Mouse (Mus musculus) gastrocnemius, postnatal 14 days (tissue): ENCODE measurements around the gene Bri3. TPM values are rescaled to one million over a fixed set of nuclear protein-coding genes. Genes with fewer than 3 reads are reported as not detected.

ENCODE experiments used
- DNase-seq: peaks from one replicate; pipeline ENCODE4 v3.0.0; 2021; ENCODE audit warnings: mixed read lengths
- intact Hi-C: fragments of 180-260 bp; cut with DNase I; formaldehyde crosslinking; loops from one replicate; pipeline ENCODE4 v1.15.1; 2025; ENCODE audit warnings: low total_unique reads
- total RNA-seq, 2 experiments: library from RNA; stranded (reverse); gene quantifications; 2 replicates each; pipeline ENCODE4 v1.2.3; 2021

Gene Bri3
- total RNA-seq, 2 experiments from 2014 or later = 39.1 to 39.7 TPM

GRCm38 (mm10) chr5:144466987-144467386 lies 222.8 kb downstream of the Bri3 start:
- DNase-seq = no peak
- intact Hi-C loops = loop anchor here (10.0 kb wide), 1 partner anchor 268 kb away; no protein-coding TSS in a partner anchor

DNA sequence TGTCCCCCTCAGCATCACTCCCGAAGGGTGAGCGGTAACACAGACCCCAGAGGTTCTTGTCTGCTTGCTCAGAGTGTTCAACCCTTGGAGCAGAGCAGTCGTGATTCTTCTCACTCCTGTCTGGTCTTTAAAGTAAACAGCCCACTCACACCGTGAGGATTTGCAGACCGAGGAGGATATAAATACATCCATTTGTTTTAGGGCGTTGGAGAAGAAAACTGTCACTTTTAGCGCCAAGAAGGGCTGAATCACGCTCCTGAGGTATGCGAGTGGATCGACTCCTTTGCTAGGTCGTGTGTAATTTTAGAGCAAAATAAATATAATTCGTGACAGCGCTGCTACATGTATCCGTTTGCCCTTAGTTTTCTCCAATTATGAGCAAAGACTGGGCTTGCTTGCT lies 228.8 kb downstream of the Bri3 start:
- intact Hi-C loops = no loop called here
- DNase-seq = no peak

DNA sequence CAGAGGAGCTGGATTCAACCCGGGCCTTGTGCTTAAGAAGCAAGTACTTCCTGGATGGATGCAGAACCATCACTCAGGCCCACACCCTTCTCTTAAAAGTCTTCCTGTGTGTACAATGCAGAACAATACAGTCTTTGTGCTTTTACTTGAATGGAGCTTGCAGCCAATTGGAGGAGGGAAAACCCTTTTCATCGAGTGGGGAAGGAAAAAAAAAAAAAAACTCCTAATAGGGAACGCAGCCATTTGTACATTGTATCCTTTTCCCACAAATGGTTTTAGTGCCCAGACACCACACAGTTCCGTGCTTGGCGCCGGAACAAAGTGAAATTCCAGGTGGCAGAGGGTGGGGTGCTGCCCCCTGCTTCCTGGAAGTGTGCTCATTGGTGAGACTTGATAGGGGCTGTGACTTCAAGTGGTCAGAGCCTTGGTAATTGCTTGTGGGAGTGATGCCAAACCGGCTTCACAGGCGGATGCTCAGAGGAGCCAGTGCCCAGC lies 235.5 kb downstream of the Bri3 start:
- DNase-seq = no peak
- intact Hi-C loops = no loop called here

- no peak for DNase-seq
- intact Hi-C loops = no loop called here
Observed at GRCm38 (mm10) chr5:144483659-144484375, 239.6 kb downstream of the Bri3 start.

DNA sequence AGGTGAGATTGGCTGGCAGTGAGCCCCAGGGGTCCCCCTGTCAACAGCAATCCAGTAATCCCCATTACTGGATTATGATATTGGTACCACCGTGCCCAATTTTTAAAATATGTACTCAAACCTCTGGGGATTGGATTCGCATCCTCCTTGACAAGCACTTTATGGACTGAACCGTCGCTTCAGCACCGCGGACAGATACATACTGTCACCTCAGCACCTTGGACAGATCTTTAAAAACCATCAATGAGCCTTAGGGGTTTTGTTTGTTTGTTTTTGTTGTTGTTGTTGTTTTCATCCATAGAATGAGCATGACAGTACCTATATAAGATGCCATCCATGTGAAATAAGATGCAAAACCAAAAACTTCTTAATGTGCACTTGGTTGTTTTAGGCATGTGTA lies 247.1 kb downstream of the Bri3 start:
- intact Hi-C loops = no loop called here
- DNase-seq = no peak

Other genes starting within 250 kb of the Bri3 start
- 10 to 100 TPM; 28.2 to 30.0 TPM for gene Ccz1, start 229.6 kb upstream of the Bri3 start, total RNA-seq
- gene Ocm, start 217.8 kb upstream of the Bri3 start, total RNA-seq = not detected
- 10 to 100 TPM; 12.2 to 12.5 TPM for gene Lmtk2, start 144.0 kb upstream of the Bri3 start, total RNA-seq
- gene Bhlha15, start 54.2 kb upstream of the Bri3 start, total RNA-seq = not detected
- 10 to 100 TPM; 13.9 to 17.8 TPM for gene Tecpr1, start 20.8 kb upstream of the Bri3 start, total RNA-seq
- 1 to 10 TPM; 1.6 to 2.2 TPM for gene Baiap2l1, start 113.7 kb downstream of the Bri3 start, total RNA-seq